Mouse (Mus musculus) lung, postnatal 36 days (tissue): ENCODE data around the gene Krtap16-3.

Experiments used
- DNase-seq: peaks from one replicate; pipeline ENCODE4 v3.0.0; 2022; ENCODE audit warnings: mixed read lengths

Krtap16-3 gene

GRCm38 (mm10) chr16:88962773-88963172 is at the start of gene Krtap16-3:
Gene Krtap16-3 (minus strand): TSS chr16:88962873.
- no peak for DNase-seq

GRCm38 (mm10) chr16:89010659-89011058 is 48.0 kb upstream of the Krtap16-3 start, which contains the start of gene Krtap22-2:
Gene Krtap22-2 (minus strand): TSS chr16:89010759.
- DNase-seq = no peak

- no peak for DNase-seq
These were observed 21.6 kb downstream of the Krtap16-3 start for GRCm38 (mm10) chr16:88941106-88941505.

- DNase-seq = no peak
These were observed 24.4 kb downstream of the Krtap16-3 start for GRCm38 (mm10) chr16:88938252-88938651.

- no peak for DNase-seq
These were observed 30.5 kb downstream of the Krtap16-3 start, which contains the start of gene Krtap19-9b for GRCm38 (mm10) chr16:88932165-88932564. Gene Krtap19-9b (minus strand): TSS chr16:88932265.
